Mouse (Mus musculus) liver, embryonic 14.5 days (tissue): Measurements from ENCODE around the gene Slc6a11. TPM values are rescaled to one million over a fixed set of nuclear protein-coding genes. Genes with fewer than 3 reads are reported as not detected.

Experiments used
- ATAC-seq: fragments of 200-750 bp; cut with Nextera tagmentation; 2 replicates; pipeline ENCODE4 v1.8.0; 2017; ENCODE audit warnings: moderate number of reproducible peaks, mild to moderate bottlenecking, moderate library complexity; ENCODE audit not compliant: insufficient read depth
- DNase-seq, 3 experiments: peaks; one replicate each; pipeline ENCODE4 v3.0.0-alpha.2; 2012 to 2013; ENCODE audit warnings: low read depth in 3 of 3, low spot score in 3 of 3
- H3K27ac ChIP-seq: fragments of 300-500 bp; sonication (generic); 2 replicates; pipeline ENCODE4 v1.5.1; 2014; ENCODE audit warnings: moderate library complexity, mild to moderate bottlenecking, control low read depth, inconsistent platforms
- H3K27me3 ChIP-seq: fragments of 300-500 bp; sonication (generic); 2 replicates; pipeline ENCODE4 v1.6.1; 2014; ENCODE audit warnings: mild to moderate bottlenecking, low read length, moderate library complexity; ENCODE audit not compliant: control insufficient read depth, insufficient read depth
- H3K36me3 ChIP-seq: fragments of 300-500 bp; sonication (generic); replicated peaks from 2 replicates; pipeline ENCODE4 v1.6.1; 2014; ENCODE audit warnings: low read depth; ENCODE audit not compliant: control insufficient read depth, insufficient read depth
- H3K4me1 ChIP-seq, 2 experiments: fragments of 200-500 bp in 1 of 2; fragments of 300-500 bp in 1 of 2; sonication (generic) in 1 of 2; replicated peaks; 2 replicates each; pipeline ENCODE4 v1.6.1; 2012 to 2014; ENCODE audit warnings: antibody characterized with exemption in 1 of 2, inconsistent platforms in 1 of 2, low read length in 1 of 2; ENCODE audit not compliant: control insufficient read depth in 2 of 2, insufficient read depth in 2 of 2
- H3K4me2 ChIP-seq: fragments of 300-500 bp; sonication (generic); 2 replicates; pipeline ENCODE4 v1.6.1; 2014; ENCODE audit warnings: low read depth, mild to moderate bottlenecking, control low read depth, moderate library complexity
- H3K4me3 ChIP-seq, 2 experiments: fragments of 200-500 bp in 1 of 2; fragments of 300-500 bp in 1 of 2; sonication (generic) in 1 of 2; 2 replicates each; pipeline ENCODE4 v1.5.1; 2012 to 2014; ENCODE audit warnings: low read depth in 2 of 2, low read length in 2 of 2, mild to moderate bottlenecking in 2 of 2, control low read depth in 1 of 2, inconsistent platforms in 1 of 2, moderate library complexity in 1 of 2; ENCODE audit not compliant: insufficient read depth in 1 of 2
- H3K9ac ChIP-seq: fragments of 300-500 bp; sonication (generic); replicated peaks from 2 replicates; pipeline ENCODE4 v1.6.1; 2014; ENCODE audit warnings: mild to moderate bottlenecking, control low read depth, moderate library complexity
- H3K9me3 ChIP-seq: fragments of 300-500 bp; sonication (generic); 2 replicates; pipeline ENCODE4 v1.6.1; 2016; ENCODE audit warnings: low read length, mixed read lengths; ENCODE audit not compliant: control insufficient read depth
- CTCF ChIP-seq: IDR thresholded peaks from 2 replicates; pipeline ENCODE4 v1.5.1; 2016; ENCODE audit warnings: antibody characterized with exemption, low read depth, control low read depth
- EP300 ChIP-seq: IDR thresholded peaks from 2 replicates; pipeline ENCODE4 v1.6.1; 2016; ENCODE audit warnings: antibody characterized with exemption, low read depth
- WGBS: fragments of 180-500 bp; shearing (Covaris S2); extraction: QIAGEN DNeasy Blood & Tissue Kit; methylation state at CpG from one replicate; pipeline ENCODE4 v1.1.7; 2014; ENCODE audit not compliant: insufficient replicate concordance; 5-methylcytosine and 5-hydroxymethylcytosine counted together
- polyA plus RNA-seq, 2 experiments: library from polyadenylated mRNA; depleted of rRNA in 1 of 2; stranded (reverse) in 1 of 2; unstranded in 1 of 2; fragments of >200 nt; fragmentation: Nextera tagmentation in 1 of 2; extraction: Ambion mirVana in 1 of 2; gene quantifications; 2 replicates each; pipeline versions ENCODE4 v1.2.1 to v1.2.3; 2012 to 2014

Gene Slc6a11
- polyA plus RNA-seq, 2 experiments, result 0.01 TPM; not detected in 1

DNA sequence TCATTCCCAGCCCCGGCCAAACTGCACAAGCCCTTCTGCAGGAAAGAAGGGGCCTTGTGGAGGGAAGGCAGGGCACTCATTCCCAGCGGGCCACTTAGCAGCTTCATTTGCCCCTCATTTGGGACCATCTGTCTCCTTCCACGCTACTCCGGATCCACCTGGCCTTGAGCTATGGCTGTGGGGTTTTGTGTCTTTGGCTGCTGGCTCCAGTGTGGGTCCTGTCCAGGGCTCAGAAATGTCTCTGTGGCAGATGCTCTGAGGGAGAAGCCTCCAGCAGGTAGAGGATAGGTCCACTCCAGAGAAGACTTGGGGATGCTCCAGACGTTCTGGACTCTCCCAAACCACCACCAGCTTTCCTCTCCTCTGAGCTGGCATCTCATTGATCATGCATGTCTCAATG, 139.8 kb downstream of the Slc6a11 start:
- Histone ChIP-seq H3K9ac (no peak overlapping the region), H3K36me3 (no peaks in the 10 kb centered on the region), H3K9me3 (no peaks in the 10 kb centered on the region), H3K27me3 (no peaks in the 10 kb centered on the region), H3K27ac (no peak overlapping the region), H3K4me2 (no peak overlapping the region), H3K4me3 (no peak overlapping the region), H3K4me1 (no peaks in the 10 kb centered on the region)
- DNase-seq (no peak), ATAC-seq (no peak)
- TF ChIP-seq CTCF (no peak), EP300 (no peak)
- 44% methylated on average over 5 of the region's 5 CpGs for WGBS

DNA sequence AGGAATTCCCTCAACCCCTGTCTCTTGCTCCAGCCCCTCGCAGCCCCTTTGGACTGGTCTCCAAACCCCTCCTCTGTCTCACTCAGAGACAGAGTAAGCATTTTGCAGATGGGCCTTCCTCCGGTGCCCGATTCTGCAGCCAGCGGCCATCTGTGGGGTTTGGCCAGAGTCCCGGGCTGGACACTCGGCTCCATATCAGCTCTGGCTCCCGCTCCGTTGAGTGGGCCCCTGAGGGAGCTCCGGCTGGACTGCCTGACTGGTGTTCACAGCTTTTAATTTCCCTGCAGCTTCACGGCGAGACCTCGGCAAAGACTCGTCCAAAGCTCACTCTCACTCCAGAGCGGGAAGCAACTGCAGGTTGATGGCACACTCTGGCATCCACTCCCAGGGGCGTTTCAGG, 141.2 kb downstream of the Slc6a11 start:
- DNase-seq (no peak), ATAC-seq (no peak)
- H3K27ac ChIP-seq, result no peak overlapping the region
- no peak overlapping the region for H3K4me2 ChIP-seq
- WGBS, result 65% methylated on average over 15 of the region's 15 CpGs
- no peak for TF ChIP-seq EP300
- TF ChIP-seq CTCF, result no peak
- no peak overlapping the region for H3K9ac ChIP-seq
- H3K4me1 ChIP-seq, result no peaks in the 10 kb centered on the region
- no peak overlapping the region for H3K4me3 ChIP-seq
- H3K36me3 ChIP-seq, result no peaks in the 10 kb centered on the region
- no peaks in the 10 kb centered on the region for H3K9me3 ChIP-seq
- no peaks in the 10 kb centered on the region for H3K27me3 ChIP-seq

DNA sequence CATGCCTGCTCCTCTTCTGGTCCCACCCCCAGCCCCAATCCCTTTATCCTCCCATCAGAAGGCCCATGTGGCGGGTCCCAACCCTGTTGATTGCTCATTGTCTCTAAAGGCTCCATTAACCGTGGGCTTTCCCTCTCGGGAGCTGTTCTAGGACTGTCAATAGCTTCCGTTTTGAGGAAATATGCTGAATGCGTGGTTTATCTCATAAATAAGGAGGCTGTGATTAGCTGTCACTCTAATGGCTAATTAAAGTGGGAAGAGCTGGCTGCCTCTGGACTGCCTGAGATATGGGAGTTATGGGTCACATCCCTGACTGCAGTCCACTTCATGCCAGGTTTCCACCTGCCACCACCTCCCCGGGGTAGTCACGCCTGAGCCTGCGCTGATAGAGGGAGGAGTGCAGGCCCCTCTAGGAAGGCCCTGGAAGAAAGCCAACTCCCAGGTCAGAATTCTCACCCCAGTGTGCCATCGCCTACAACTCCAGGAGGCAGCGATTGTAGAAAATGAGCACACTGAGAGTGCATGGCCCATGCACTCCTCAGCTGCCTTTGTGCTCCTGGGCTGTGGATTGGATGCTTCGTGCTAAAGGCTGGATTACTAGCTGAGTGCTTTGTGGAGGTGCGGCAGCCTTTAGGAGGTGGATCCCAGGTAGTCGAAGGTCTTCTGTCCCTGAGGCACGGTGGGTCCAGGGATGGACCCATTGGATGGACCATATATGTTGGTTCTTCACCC, 143.1 kb downstream of the Slc6a11 start:
- Histone ChIP-seq H3K4me2 (no peak overlapping the region), H3K4me1 (no peaks in the 10 kb centered on the region), H3K9me3 (no peaks in the 10 kb centered on the region), H3K27me3 (no peaks in the 10 kb centered on the region), H3K9ac (no peak overlapping the region), H3K36me3 (no peaks in the 10 kb centered on the region), H3K27ac (no peak overlapping the region), H3K4me3 (no peak overlapping the region)
- DNase-seq, result no peak
- TF ChIP-seq CTCF (no peak), EP300 (no peak)
- ATAC-seq, result no peak
- WGBS, result 46% methylated on average over 14 of the region's 14 CpGs

DNA sequence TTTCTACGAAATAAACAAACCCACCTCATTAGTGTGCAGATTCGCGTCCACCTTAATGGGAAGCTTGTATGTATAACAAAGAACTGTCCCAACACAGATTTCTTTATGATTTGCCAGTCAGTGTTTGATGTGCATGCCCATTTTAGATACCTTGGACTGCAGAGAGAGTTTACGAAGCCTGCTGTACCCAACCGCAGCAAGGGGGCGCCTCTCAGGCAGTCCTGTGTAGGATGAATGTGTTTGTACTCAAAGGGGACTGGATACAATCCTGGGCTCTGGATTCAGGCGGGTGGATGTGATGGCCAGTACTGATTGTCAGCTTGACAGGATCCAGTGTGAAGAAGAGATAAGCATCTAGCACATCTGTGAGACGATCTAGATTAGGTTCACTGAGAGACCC, 144.8 kb downstream of the Slc6a11 start:
- DNase-seq (no peak), ATAC-seq (no peak)
- WGBS, result 42% methylated on average over 8 of the region's 8 CpGs
- Histone ChIP-seq H3K27me3 (no peaks in the 10 kb centered on the region), H3K9ac (no peak overlapping the region), H3K36me3 (no peaks in the 10 kb centered on the region), H3K9me3 (no peaks in the 10 kb centered on the region), H3K4me3 (no peak overlapping the region), H3K4me1 (no peaks in the 10 kb centered on the region), H3K27ac (no peak overlapping the region), H3K4me2 (no peak overlapping the region)
- TF ChIP-seq CTCF (peak; percentile 33), EP300 (no peak)

DNA sequence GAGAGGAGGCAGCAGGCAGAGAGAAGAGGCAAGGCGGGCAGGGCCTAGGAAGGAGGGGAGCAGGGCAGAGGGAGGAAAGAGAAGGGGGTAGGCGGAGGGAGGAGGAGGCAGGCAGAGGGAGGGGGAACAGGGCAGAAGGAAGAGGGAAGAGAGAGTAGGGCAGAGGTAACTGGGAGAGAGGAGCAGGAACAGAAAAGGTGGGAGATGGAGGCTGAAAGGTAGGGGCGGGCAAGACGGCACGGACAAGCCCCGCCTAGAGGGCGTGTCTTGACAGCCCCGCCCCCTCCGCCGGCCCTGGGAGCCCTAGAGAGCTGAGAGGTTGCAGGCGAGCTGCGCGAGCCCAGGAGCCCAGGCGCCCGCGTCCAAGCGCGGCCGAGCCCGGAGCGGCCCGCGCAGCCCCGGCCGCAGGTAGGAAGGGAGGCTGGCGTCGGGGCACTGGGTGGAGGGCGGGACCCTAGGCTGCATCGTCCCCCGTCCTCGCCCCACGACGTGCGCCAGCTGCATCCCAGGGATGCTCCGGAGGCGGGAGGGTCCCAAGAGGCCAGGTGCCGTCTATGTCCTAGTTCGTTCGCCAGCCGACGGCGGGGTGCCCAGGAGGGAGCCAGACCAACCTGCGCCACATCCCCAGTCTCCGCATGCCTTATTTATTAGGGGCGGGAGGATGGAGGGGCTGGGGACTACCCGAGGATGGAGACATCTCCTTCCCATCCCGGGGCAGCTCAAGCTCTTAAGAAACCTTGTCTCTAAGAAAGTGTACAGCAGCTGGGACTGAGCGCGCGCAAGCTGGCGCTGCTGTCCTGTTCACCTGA, 151.6 kb downstream of the Slc6a11 start, which contains the start of gene Slc6a1:
TSS of gene Slc6a1 (plus strand) at position 167 of the 809 bp plus-strand sequence.
- ATAC-seq (no peak; the same call in 1 of the 2 replicates), DNase-seq (no peak)
- Histone ChIP-seq H3K27me3 (peaks cover 31% of the 10 kb centered on the region), H3K4me2 (no peak within 1 kb of the TSS), H3K4me3 (no peak within 1 kb of the TSS), H3K36me3 (no peaks in the 10 kb centered on the region), H3K9ac (no peak within 1 kb of the TSS), H3K27ac (no peak within 1 kb of the TSS), H3K4me1 (no peaks in the 10 kb centered on the region), H3K9me3 (no peaks in the 10 kb centered on the region)
- TF ChIP-seq CTCF, result no peak
- TF ChIP-seq EP300, result no peak
- WGBS, result 5% methylated on average over 38 of the region's 51 CpGs
